Mouse (Mus musculus): ENCODE measurements around the gene Rnase11.

GRCm38 (mm10) chr14:51089674-51090076, 39.7 kb upstream of the Rnase11 start:
- TF ChIP-seq CTCF (IDR thresholded peaks at IDR 0.05; ENCODE audit: low read depth) (no peak), EP300 (IDR thresholded peaks at IDR 0.05; ENCODE audit: low read depth) (0 out of 2 replicates have a peak, but pooled peaks have one; percentile 22)

Measured in liver, embryonic 14.5 days (tissue).